Mouse (Mus musculus) cortical plate, adult 2 months (tissue): ENCODE measurements at regions not wholly inside any gene's neighbourhood (a gene's known extent, or its start where the extent isn't known, plus 50 kb on each side); places are given as distances from the start of the nearest gene placed in this dataset.

Source experiments
- CTCF ChIP-seq: fragments of 200-500 bp; IDR thresholded peaks from 2 replicates; pipeline ENCODE4 v1.5.1; 2011; ENCODE audit warnings: mild to moderate bottlenecking, control low read depth, low read length; ENCODE audit not compliant: insufficient read depth; ENCODE audit errors: extremely low read depth
- POLR2A ChIP-seq: fragments of 200-500 bp; IDR thresholded peaks from 2 replicates; pipeline ENCODE4 v1.6.1; 2011; ENCODE audit warnings: mild to moderate bottlenecking, low read length, control low read depth; ENCODE audit not compliant: insufficient read depth; ENCODE audit errors: extremely low read depth

GRCm38 (mm10) chr9:33482845-33483540 is 847.0 kb downstream of the Ets1 start:
- TF ChIP-seq POLR2A: no peak
- no peak for TF ChIP-seq CTCF
